Mouse (Mus musculus) common myeloid progenitor, adult 5-6 weeks (primary cell): ENCODE data around the gene Abhd8. TPM values are rescaled to one million over a fixed set of nuclear protein-coding genes. Genes with fewer than 3 reads are reported as not detected.
"Not testable (repeated sequence)": the region's sequence is repeated elsewhere in the genome, so short reads cannot be mapped to it uniquely, and the experiment has no call there.

Experiments
- ATAC-seq: replicated peaks from 2 replicates; pipeline ENCODE4 v1.8.0; 2016; ENCODE audit warnings: low read depth, mild to moderate bottlenecking, moderate TSS enrichment, inconsistent platforms; ENCODE audit not compliant: poor library complexity, severe bottlenecking
- total RNA-seq: library from RNA; stranded (forward); fragments of 200-1000, 187-1606 nt; gene quantifications from 2 replicates; pipeline ENCODE4 v1.2.3, GENCODE M21; 2017

Gene Abhd8
- total RNA-seq, 1 experiment from 2014 or later: 13.3 TPM

GRCm38 (mm10) chr8:71462786-71463185, 669 bp downstream of the Abhd8 start:
- peak; percentile 14; the same call in 1 of the 2 replicates for ATAC-seq

GRCm38 (mm10) chr8:71462191-71462590, 1.3 kb downstream of the Abhd8 start:
- no peak for ATAC-seq

GRCm38 (mm10) chr8:71461152-71461840, 2.2 kb downstream of the Abhd8 start:
- no peak for ATAC-seq

GRCm38 (mm10) chr8:71460716-71461115, 2.7 kb downstream of the Abhd8 start:
- ATAC-seq: no peak

GRCm38 (mm10) chr8:71457659-71458270, 5.7 kb downstream of the Abhd8 start:
- ATAC-seq: 0 out of 2 replicates have a peak, but pooled peaks have one; percentile 6

GRCm38 (mm10) chr8:71456906-71457305, 6.5 kb downstream of the Abhd8 start:
- ATAC-seq: no peak

GRCm38 (mm10) chr8:71454668-71455067, 8.8 kb downstream of the Abhd8 start:
- ATAC-seq: no peak

- ATAC-seq: no peak
Observed at GRCm38 (mm10) chr8:71452669-71453068, 10.8 kb downstream of the Abhd8 start.

GRCm38 (mm10) chr8:71451777-71452176, 11.7 kb downstream of the Abhd8 start:
- no peak for ATAC-seq

GRCm38 (mm10) chr8:71451337-71451736, 12.1 kb downstream of the Abhd8 start:
- ATAC-seq: no peak

- no peak for ATAC-seq
Observed at GRCm38 (mm10) chr8:71445096-71445495, 18.4 kb downstream of the Abhd8 start.

GRCm38 (mm10) chr8:71441404-71441803, 22.1 kb downstream of the Abhd8 start:
- peak; percentile 93 for ATAC-seq

GRCm38 (mm10) chr8:71437041-71437440, 26.4 kb downstream of the Abhd8 start:
- ATAC-seq: no peak

- ATAC-seq: not testable (repeated sequence)
Observed at GRCm38 (mm10) chr8:71432935-71433334, 30.5 kb downstream of the Abhd8 start.

GRCm38 (mm10) chr8:71422121-71422520, 41.3 kb downstream of the Abhd8 start:
- ATAC-seq: no peak

- ATAC-seq: peak; percentile 52
Observed at GRCm38 (mm10) chr8:71411535-71412273, 51.8 kb downstream of the Abhd8 start.

- no peak for ATAC-seq
Observed at GRCm38 (mm10) chr8:71408231-71408630, 55.2 kb downstream of the Abhd8 start.

GRCm38 (mm10) chr8:71407441-71407840, 56.0 kb downstream of the Abhd8 start:
- ATAC-seq: no peak
